Mouse (Mus musculus) olfactory bulb, adult 2 months (tissue): ENCODE data around the gene Dgat2l6. TPM values are rescaled to one million over a fixed set of nuclear protein-coding genes. Genes with fewer than 3 reads are reported as not detected.
A peak's percentile ranks its signal among the peaks of the same experiment; 100 is the strongest.

Experiments used
- H3K27ac ChIP-seq: fragments of 200-500 bp; 2 replicates; pipeline ENCODE4 v1.5.1; 2012; ENCODE audit warnings: low read depth, low read length; ENCODE audit not compliant: insufficient read depth
- H3K4me1 ChIP-seq: fragments of 200-500 bp; 2 replicates; pipeline ENCODE4 v1.6.1; 2012; ENCODE audit warnings: low read length; ENCODE audit not compliant: control insufficient read depth, insufficient read depth
- H3K4me3 ChIP-seq: fragments of 200-500 bp; 2 replicates; pipeline ENCODE4 v1.5.1; 2012; ENCODE audit warnings: mild to moderate bottlenecking, low read depth, low read length, moderate library complexity; ENCODE audit not compliant: insufficient read depth
- CTCF ChIP-seq: fragments of 200-500 bp; IDR thresholded peaks from 2 replicates; pipeline ENCODE4 v1.5.1; 2012; ENCODE audit warnings: low read depth, mild to moderate bottlenecking, low read length, moderate library complexity; ENCODE audit not compliant: insufficient read depth
- POLR2A ChIP-seq: fragments of 200-500 bp; IDR thresholded peaks from 2 replicates; pipeline ENCODE4 v1.6.1; 2012; ENCODE audit warnings: mild to moderate bottlenecking, low read depth, low read length, moderate library complexity; ENCODE audit not compliant: insufficient read depth
- WGBS: fragments of 180-500 bp; shearing (Covaris S2); methylation state at CpG from one replicate; pipeline ENCODE4 v1.1.7; 2018; 5-methylcytosine and 5-hydroxymethylcytosine counted together
- polyA plus RNA-seq: library from polyadenylated mRNA; stranded (reverse); fragments of >200 nt; gene quantifications from 2 replicates; pipeline ENCODE4 v1.2.4, GENCODE M21; 2012; ENCODE audit warnings: low replicate concordance; ENCODE audit not compliant: missing spikeins, insufficient read depth, insufficient read length

The Dgat2l6 gene
- polyA plus RNA-seq, 1 experiment: not detected

DNA sequence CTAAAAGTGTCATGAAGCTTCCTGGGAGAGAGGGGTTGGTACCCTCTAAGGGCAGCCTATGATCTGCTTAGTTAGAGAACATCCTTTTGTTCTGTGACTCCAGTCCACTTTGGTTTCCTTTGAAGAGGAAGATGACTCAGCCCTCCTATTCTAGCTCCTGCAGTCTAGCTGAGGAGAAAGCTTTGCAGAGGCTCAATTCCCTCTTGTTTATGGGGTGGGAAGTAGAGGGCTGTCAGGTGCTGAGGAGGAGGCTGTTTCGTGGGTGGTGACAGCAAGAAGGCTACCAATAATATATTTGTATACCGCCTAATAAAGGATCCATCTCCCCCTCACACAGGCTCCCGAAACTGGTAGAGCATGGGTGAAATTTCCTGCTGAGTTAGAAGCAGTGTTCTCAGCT is 8.0 kb upstream of the Dgat2l6 start:
- Histone ChIP-seq H3K4me3 (no peak overlapping the region), H3K27ac (peak overlapping the region; percentile 96), H3K4me1 (peaks cover 3% of the 10 kb centered on the region; the same call in 1 of the 2 replicates)
- TF ChIP-seq POLR2A: no peak
- TF ChIP-seq CTCF: no peak
- WGBS: 65% methylated on average over 3 of the region's 3 CpGs

GRCm38 (mm10) chrX:100517626-100518025 is 7.0 kb upstream of the Dgat2l6 start:
- peaks cover 3% of the 10 kb centered on the region; the same call in 1 of the 2 replicates for H3K4me1 ChIP-seq
- no peak overlapping the region for H3K4me3 ChIP-seq
- H3K27ac ChIP-seq: peak overlapping the region; percentile 96
- TF ChIP-seq CTCF: no peak
- TF ChIP-seq POLR2A: no peak
- WGBS: 59% methylated on average over 6 of the region's 6 CpGs

- Histone ChIP-seq H3K4me1 (peaks cover 3% of the 10 kb centered on the region; the same call in 1 of the 2 replicates), H3K4me3 (no peak overlapping the region), H3K27ac (peak overlapping the region; percentile 95)
- no peak for TF ChIP-seq POLR2A
- TF ChIP-seq CTCF: no peak
- WGBS: 85% methylated on average over 2 of the region's 2 CpGs
Measured at GRCm38 (mm10) chrX:100518532-100518931, 6.1 kb upstream of the Dgat2l6 start.

- Histone ChIP-seq H3K4me1 (no peaks in the 10 kb centered on the region), H3K27ac (no peak overlapping the region), H3K4me3 (no peak overlapping the region)
- 80% methylated on average over 3 of the region's 3 CpGs for WGBS
- TF ChIP-seq CTCF: no peak
- no peak for TF ChIP-seq POLR2A
Measured at GRCm38 (mm10) chrX:100556026-100556425, 31.4 kb downstream of the Dgat2l6 start.

DNA sequence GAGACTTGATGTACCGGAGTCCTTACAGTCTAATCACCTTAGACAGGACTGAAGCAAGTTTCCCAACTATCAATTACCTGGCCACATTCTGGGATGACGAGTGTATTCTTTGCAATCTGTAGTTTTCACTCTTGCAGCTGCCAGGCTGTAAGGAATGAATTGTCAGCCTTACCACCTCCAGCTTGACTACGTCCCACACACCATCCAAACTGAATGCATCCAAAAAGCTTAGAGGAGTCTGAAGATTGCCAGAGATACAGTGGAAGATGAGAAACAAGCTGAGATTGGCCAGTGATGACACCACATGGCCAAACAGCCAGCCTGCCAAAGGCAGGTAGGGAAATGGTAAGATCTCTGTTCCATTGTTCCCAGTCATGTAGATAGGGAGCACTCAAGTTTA is 41.1 kb downstream of the Dgat2l6 start:
- WGBS: 80% methylated on average over 3 of the region's 3 CpGs
- Histone ChIP-seq H3K27ac (no peak overlapping the region), H3K4me1 (no peaks in the 10 kb centered on the region), H3K4me3 (no peak overlapping the region)
- TF ChIP-seq CTCF (no peak), POLR2A (no peak)

DNA sequence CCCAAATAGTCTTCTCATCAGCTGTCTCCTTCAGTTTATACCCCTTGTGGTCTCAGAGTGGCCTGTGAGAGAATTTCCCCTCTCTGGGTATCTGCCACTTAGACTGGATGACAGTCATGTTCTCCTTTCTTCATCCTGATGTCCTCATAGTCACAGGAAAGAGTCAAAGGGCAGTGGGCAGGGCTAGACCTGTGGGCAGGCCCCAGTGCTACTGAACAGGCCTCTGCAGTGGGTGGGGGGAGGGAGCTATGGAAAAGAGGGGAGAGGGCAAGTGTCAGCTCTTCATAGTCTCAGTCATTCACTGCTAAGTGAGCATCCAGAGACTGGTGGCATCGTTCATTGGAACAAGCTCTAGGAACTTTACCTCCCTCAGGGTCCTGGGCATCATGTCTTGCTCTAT is 47.3 kb downstream of the Dgat2l6 start, which contains the start of gene Awat1:
Awat1 (plus strand) TSS at position 301 of the 400 bp plus-strand sequence.
- Histone ChIP-seq H3K4me1 (no peaks in the 10 kb centered on the region), H3K4me3 (no peak within 1 kb of the TSS), H3K27ac (no peak within 1 kb of the TSS)
- WGBS: 92% methylated on average over 1 of the region's 1 CpGs
- no peak for TF ChIP-seq POLR2A
- TF ChIP-seq CTCF: no peak

GRCm38 (mm10) chrX:100594791-100595190 is 70.2 kb downstream of the Dgat2l6 start, which contains the start of gene P2ry4:
Gene P2ry4 (minus strand): TSS chrX:100594869.
- Histone ChIP-seq H3K4me1 (no peaks in the 10 kb centered on the region), H3K27ac (no peak within 1 kb of the TSS), H3K4me3 (no peak within 1 kb of the TSS)
- TF ChIP-seq POLR2A (no peak), CTCF (no peak)
- 63% methylated on average over 4 of the region's 4 CpGs for WGBS

Other genes starting within 250 kb of the Dgat2l6 start
- not detected in 2 replicates for gene Otud6a, start 95.8 kb upstream of the Dgat2l6 start, polyA plus RNA-seq
- not detected in 2 replicates for gene Awat2, start 82.1 kb upstream of the Dgat2l6 start, polyA plus RNA-seq
- gene Igbp1, start 30.5 kb upstream of the Dgat2l6 start, polyA plus RNA-seq: not detected in 2 replicates
- not detected in 2 replicates for gene Awat1, start 47.4 kb downstream of the Dgat2l6 start, polyA plus RNA-seq
- not detected in 2 replicates for gene P2ry4, start 70.0 kb downstream of the Dgat2l6 start, polyA plus RNA-seq
- gene Arr3, start 80.7 kb downstream of the Dgat2l6 start, polyA plus RNA-seq: not detected in 2 replicates
- not detected in 2 replicates for gene Kif4, start 100.9 kb downstream of the Dgat2l6 start, polyA plus RNA-seq
- not detected in 2 replicates for gene Pdzd11, start 101.7 kb downstream of the Dgat2l6 start, polyA plus RNA-seq
- gene Gdpd2, start 205.0 kb downstream of the Dgat2l6 start, polyA plus RNA-seq: not detected in 2 replicates
- 98.9 TPM in 1 of 2 replicates, not detected in the other for gene Dlg3, start 242.9 kb downstream of the Dgat2l6 start, polyA plus RNA-seq